Mouse (Mus musculus) testis, adult 2 months (tissue): ENCODE results near the gene Mrpl33.

ENCODE experiments used
- CTCF ChIP-seq: fragments of 200-500 bp; IDR thresholded peaks from 2 replicates; pipeline ENCODE4 v1.5.1; 2012; ENCODE audit warnings: low read depth, mild to moderate bottlenecking, inconsistent platforms, low read length, moderate library complexity; ENCODE audit not compliant: control insufficient read depth, insufficient read depth, insufficient replicate concordance
- POLR2A ChIP-seq: fragments of 200-500 bp; IDR thresholded peaks from 2 replicates; pipeline ENCODE4 v1.6.1; 2012; ENCODE audit warnings: low read depth, mild to moderate bottlenecking, inconsistent platforms, low read length, moderate library complexity; ENCODE audit not compliant: control insufficient read depth

- no peak for TF ChIP-seq POLR2A
- TF ChIP-seq CTCF = no peak
These were observed 81.3 kb downstream of the Mrpl33 start for GRCm38 (mm10) chr5:31678000-31678399.
